Mouse (Mus musculus) kidney, postnatal 0 days (tissue): ENCODE results near the gene Rb1. TPM values are rescaled to one million over a fixed set of nuclear protein-coding genes. Genes with fewer than 3 reads are reported as not detected.
A peak's percentile ranks its signal among the peaks of the same experiment; 100 is the strongest.

Experiments
- ATAC-seq: fragments of 200-750 bp; cut with Nextera tagmentation; replicated peaks from 2 replicates; pipeline ENCODE4 v1.8.0; 2017; ENCODE audit warnings: low read depth, moderate number of reproducible peaks, moderate TSS enrichment, moderate library complexity; ENCODE audit not compliant: low FRiP score
- DNase-seq: peaks from one replicate; pipeline ENCODE4 v3.0.0-alpha.2; 2016; ENCODE audit warnings: low spot score
- H3K27ac ChIP-seq: fragments of 300-500 bp; sonication (generic); 2 replicates; pipeline ENCODE4 v1.5.1; 2014; ENCODE audit warnings: mild to moderate bottlenecking
- H3K27me3 ChIP-seq: fragments of 300-500 bp; sonication (generic); 2 replicates; pipeline ENCODE4 v1.6.1; 2014; ENCODE audit warnings: low read length, mixed read lengths; ENCODE audit not compliant: insufficient read depth
- H3K36me3 ChIP-seq: fragments of 300-500 bp; sonication (generic); 2 replicates; pipeline ENCODE4 v1.6.1; 2014; ENCODE audit warnings: low read length, mixed read lengths; ENCODE audit not compliant: insufficient read depth
- H3K4me1 ChIP-seq: fragments of 300-500 bp; sonication (generic); replicated peaks from 2 replicates; pipeline ENCODE4 v1.6.1; 2014; ENCODE audit warnings: antibody characterized with exemption, low read length, mixed read lengths; ENCODE audit not compliant: insufficient read depth
- H3K4me2 ChIP-seq: fragments of 300-500 bp; sonication (generic); 2 replicates; pipeline ENCODE4 v1.6.1; 2014; ENCODE audit warnings: mild to moderate bottlenecking, low read length, moderate library complexity, mixed read lengths
- H3K4me3 ChIP-seq: fragments of 300-500 bp; sonication (generic); replicated peaks from 2 replicates; pipeline ENCODE4 v1.5.1; 2014; ENCODE audit warnings: low read depth, low read length
- H3K9ac ChIP-seq: fragments of 300-500 bp; sonication (generic); 2 replicates; pipeline ENCODE4 v1.6.1; 2014; ENCODE audit warnings: low read depth, low read length
- H3K9me3 ChIP-seq: fragments of 300-500 bp; sonication (generic); replicated peaks from 2 replicates; pipeline ENCODE4 v1.6.1; 2016; ENCODE audit warnings: low read length, inconsistent platforms, mixed read lengths
- CTCF ChIP-seq: IDR thresholded peaks from 2 replicates; pipeline ENCODE4 v1.5.1; 2016; ENCODE audit warnings: antibody characterized with exemption, low read depth, mild to moderate bottlenecking, moderate library complexity
- WGBS: fragments of 180-500 bp; shearing (Covaris S2); extraction: QIAGEN DNeasy Blood & Tissue Kit; methylation state at CpG from one replicate; pipeline ENCODE4 v1.1.7; 2014; 5-methylcytosine and 5-hydroxymethylcytosine counted together
- polyA plus RNA-seq: library from polyadenylated mRNA; unstranded; fragments of >200 nt; fragmentation: Nextera tagmentation; extraction: Ambion mirVana; gene quantifications from 2 replicates; pipeline ENCODE4 v1.2.1, GENCODE M21; 2015

Gene Rb1
- polyA plus RNA-seq, 1 experiment from 2014 or later, result 26.6 TPM

DNA sequence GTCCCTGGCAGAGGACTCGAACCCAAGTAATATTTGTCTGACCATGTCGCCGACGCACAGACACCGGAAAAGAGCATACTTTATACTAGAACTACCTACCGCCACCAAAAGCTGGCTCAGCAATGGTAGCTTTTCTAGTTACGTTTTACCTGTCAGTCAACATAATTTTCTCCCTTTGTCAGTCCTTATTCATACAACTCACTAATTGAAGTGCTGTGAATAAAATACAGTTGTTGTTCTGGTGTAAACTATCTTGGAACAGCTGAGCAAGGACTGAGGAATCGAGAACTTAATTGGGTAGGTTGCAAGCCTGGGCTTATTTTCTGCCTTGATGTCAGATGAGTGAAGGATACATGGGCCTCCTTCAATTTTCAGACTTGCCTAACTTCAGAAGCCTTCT, 889 bp upstream of the Rb1 start:
- Histone ChIP-seq H3K4me2 (peak overlapping the region; percentile 89), H3K27ac (peak overlapping the region; percentile 90), H3K4me3 (peak overlapping the region; percentile 98), H3K9ac (peak overlapping the region; percentile 90), H3K4me1 (peaks cover 4% of the 10 kb centered on the region; the same call in 1 of the 2 replicates), H3K9me3 (no peaks in the 10 kb centered on the region), H3K36me3 (no peaks in the 10 kb centered on the region), H3K27me3 (no peaks in the 10 kb centered on the region)
- no peak for ATAC-seq
- 6% methylated on average over 8 of the region's 8 CpGs for WGBS
- TF ChIP-seq CTCF, result no peak
- no peak for DNase-seq

DNA sequence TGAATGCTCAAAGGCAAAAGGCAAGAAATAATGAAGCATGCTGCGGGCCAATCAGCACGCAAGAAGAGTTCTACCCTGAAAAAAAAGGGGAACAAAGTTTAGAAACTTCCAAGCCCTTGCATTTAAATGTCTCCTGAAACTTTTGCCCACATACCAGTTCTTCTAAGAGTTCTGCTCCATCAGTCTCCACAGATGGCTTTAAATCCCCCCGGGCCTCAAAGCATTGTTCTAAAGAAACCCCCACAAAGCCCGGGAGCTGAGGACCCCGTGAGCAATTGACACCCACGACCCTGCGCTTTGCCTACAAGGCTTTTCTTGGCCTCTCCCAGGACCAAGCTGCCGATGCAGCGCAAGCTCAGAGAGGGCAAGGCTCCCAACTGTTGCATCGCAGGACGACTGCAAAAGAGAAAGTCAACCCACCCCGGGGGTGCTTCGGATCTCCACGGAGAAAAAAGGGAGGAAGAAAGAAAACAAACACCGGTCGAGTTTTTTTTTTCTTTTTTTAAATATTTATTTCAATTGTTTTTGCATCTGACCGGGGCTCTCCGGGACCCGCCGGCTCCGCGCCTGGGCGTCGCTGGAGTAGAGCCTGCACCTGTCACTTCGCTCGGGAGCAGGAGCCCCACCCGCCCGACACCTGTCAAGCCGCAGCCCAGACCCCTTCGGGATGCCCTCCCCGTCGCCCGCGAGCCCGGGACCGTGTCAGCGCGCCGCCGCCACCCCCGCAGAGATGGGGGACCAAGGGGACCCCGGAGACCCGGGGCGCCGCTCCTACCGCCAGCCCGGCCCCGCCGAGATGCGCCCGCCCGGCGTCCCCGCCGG, 777 bp downstream of the Rb1 start:
- Histone ChIP-seq H3K36me3 (0 out of 2 replicates have a peak, but pooled peaks cover 4% of the 10 kb centered on the region), H3K27me3 (no peaks in the 10 kb centered on the region), H3K9ac (peak overlapping the region; percentile 90), H3K4me1 (peaks cover 4% of the 10 kb centered on the region; the same call in 1 of the 2 replicates), H3K27ac (peak overlapping the region; percentile 90), H3K4me3 (peak overlapping the region; percentile 98), H3K9me3 (no peaks in the 10 kb centered on the region), H3K4me2 (peak overlapping the region; percentile 89)
- under 1% methylated on average over 55 of the region's 55 CpGs for WGBS
- ATAC-seq (peak; percentile 53), DNase-seq (peak; percentile 31)
- TF ChIP-seq CTCF, result no peak

DNA sequence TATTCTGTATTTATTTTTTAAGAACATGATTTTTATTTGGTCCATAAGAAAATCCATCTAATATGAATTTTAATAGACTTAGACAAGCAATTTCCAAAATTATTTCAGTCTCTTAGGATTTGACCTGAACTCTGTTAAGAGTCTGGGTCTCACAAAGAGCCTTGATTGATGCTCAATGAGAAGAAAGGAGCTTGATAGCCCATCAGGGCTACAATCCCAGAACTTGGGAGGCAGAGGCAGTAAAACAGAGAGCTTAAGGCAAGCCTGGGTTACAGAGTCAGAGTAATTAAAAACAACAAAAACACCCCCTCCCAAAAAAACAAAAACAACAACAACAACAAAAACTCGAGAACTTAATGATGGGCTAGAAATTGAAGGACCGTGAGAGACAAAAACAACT, 1.7 kb downstream of the Rb1 start:
- 0 out of 2 replicates have a peak, but pooled peaks cover 4% of the 10 kb centered on the region for H3K36me3 ChIP-seq
- TF ChIP-seq CTCF, result no peak
- no peak overlapping the region for H3K9ac ChIP-seq
- WGBS, result 56% methylated on average over 2 of the region's 2 CpGs
- H3K4me2 ChIP-seq, result no peak overlapping the region; the same call in 1 of the 2 replicates
- H3K27me3 ChIP-seq, result no peaks in the 10 kb centered on the region
- H3K27ac ChIP-seq, result no peak overlapping the region
- H3K9me3 ChIP-seq, result no peaks in the 10 kb centered on the region
- H3K4me3 ChIP-seq, result no peak overlapping the region
- ATAC-seq, result no peak
- H3K4me1 ChIP-seq, result peaks cover 4% of the 10 kb centered on the region; the same call in 1 of the 2 replicates
- no peak for DNase-seq

DNA sequence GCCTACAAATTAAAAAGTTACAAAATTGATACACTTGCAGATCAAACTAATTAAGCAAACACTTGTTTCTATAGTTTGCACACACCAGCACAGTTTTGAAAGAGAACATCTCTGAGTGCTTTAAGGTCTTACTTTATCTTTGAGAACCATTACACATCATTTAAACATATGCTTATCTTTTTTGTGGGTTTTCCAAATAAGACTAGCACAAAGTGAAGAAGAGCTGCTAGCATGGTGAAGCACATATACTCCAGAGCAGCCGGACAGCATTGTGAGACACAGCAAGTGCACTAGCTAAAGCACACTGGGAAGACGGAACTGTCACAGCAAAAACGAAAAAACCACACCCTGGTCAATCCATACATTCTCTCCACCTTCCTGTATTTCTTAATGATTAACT, 3.5 kb downstream of the Rb1 start:
- peaks cover 4% of the 10 kb centered on the region; the same call in 1 of the 2 replicates for H3K4me1 ChIP-seq
- DNase-seq, result no peak
- H3K27me3 ChIP-seq, result no peaks in the 10 kb centered on the region
- H3K4me3 ChIP-seq, result no peak overlapping the region
- 0 out of 2 replicates have a peak, but pooled peaks cover 4% of the 10 kb centered on the region for H3K36me3 ChIP-seq
- no peak overlapping the region for H3K27ac ChIP-seq
- no peak for TF ChIP-seq CTCF
- H3K9me3 ChIP-seq, result no peaks in the 10 kb centered on the region
- H3K9ac ChIP-seq, result no peak overlapping the region
- ATAC-seq, result no peak
- no peak overlapping the region for H3K4me2 ChIP-seq
- WGBS, result 78% methylated on average over 3 of the region's 3 CpGs

DNA sequence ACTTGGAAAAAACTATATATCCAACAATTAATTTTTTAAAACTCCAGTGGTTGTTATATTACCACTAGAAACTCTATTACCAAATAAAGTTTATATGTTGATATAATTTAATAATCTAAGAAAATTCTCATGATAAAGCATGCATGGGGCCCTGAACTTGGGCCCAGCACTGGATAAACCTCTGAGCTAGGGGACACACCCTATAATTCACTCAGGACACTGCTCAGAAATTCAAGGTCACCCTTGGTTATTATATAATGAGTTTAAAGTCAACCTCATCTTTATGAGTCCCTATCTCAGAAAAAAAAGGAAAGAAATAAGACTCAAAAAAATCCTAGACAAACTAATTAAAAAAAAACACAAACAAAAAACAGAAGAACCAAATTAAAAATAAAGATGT, 8.7 kb downstream of the Rb1 start:
- Histone ChIP-seq H3K36me3 (0 out of 2 replicates have a peak, but pooled peaks cover 4% of the 10 kb centered on the region), H3K9me3 (no peaks in the 10 kb centered on the region), H3K4me1 (no peaks in the 10 kb centered on the region), H3K4me3 (no peak overlapping the region), H3K4me2 (no peak overlapping the region), H3K27me3 (no peaks in the 10 kb centered on the region), H3K9ac (no peak overlapping the region), H3K27ac (no peak overlapping the region)
- ATAC-seq (no peak), DNase-seq (no peak)
- TF ChIP-seq CTCF, result no peak

DNA sequence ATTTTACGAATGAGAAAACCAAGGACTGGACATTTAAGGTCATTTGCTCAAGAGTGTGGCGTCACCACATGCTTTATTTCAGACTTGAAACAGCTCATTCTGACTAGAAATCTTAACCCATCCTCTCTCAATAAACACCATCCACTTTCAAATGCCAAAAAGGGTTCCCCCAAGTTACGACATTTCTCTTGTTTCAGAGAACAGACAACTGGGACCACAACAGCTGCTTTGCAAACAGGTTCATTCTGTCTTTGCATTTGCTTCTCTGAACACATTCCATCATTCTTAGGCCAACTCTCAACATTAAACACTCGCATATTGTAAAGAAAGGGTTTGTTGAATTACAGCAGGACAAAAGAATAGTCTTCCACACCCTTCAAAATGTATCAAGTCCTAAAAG, 11.8 kb downstream of the Rb1 start:
- DNase-seq (no peak), ATAC-seq (no peak)
- no peaks in the 10 kb centered on the region for H3K9me3 ChIP-seq
- 79% methylated on average over 4 of the region's 4 CpGs for WGBS
- no peak overlapping the region for H3K9ac ChIP-seq
- H3K27ac ChIP-seq, result no peak overlapping the region
- H3K4me1 ChIP-seq, result no peaks in the 10 kb centered on the region
- no peak for TF ChIP-seq CTCF
- no peak overlapping the region for H3K4me3 ChIP-seq
- H3K27me3 ChIP-seq, result no peaks in the 10 kb centered on the region
- H3K4me2 ChIP-seq, result no peak overlapping the region
- no peaks in the 10 kb centered on the region for H3K36me3 ChIP-seq
